ENCODE assay signal across 8 mouse cellular contexts in the genomic region with DNA sequence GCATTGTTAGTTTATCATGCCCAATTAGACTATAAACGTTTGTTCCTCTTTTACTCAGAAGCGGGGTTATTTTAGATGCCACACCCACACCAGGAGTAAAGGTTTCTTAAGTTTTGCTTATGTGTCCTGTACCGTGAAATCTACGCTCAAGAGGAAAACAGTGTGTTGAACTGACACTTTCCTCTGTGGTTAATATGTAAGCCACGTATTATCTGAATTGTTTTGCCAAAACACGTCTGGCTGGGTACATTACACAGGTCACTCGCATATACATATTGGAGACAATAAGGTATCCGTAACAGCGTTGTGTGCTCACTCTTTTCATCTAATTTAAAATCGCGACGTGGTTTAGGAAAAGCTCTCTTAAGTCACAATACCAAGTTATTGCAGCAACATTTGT.
DNase-seq lines count a peak whose midpoint lies in the region; ATAC-seq and TF ChIP-seq lines count a peak whose summit lies in the region.

No protein-coding gene starts in this region.

- DNase-seq in kidney, postnatal 25 days, result no peak
- no peak for DNase-seq in stomach, postnatal 0 days (ENCODE audit: low spot score)
- no peak for DNase-seq in MN1 (ENCODE audit: low spot score)
- no peak for DNase-seq in adrenal gland, postnatal 14 days

- H3K9me3 ChIP-seq in kidney, embryonic 14.5 days (ENCODE audit: control insufficient read depth, low read length), result no peaks in the 10 kb centered on the region
- H3K9me3 ChIP-seq in hindbrain, embryonic 12.5 days (replicated peaks), result no peaks in the 10 kb centered on the region
- H3K9me3 ChIP-seq in stomach, postnatal 0 days (ENCODE audit: control insufficient read depth, low read length), result no peaks in the 10 kb centered on the region

- no peak overlapping the region for H3K27ac ChIP-seq in kidney, embryonic 14.5 days (ENCODE audit: low read depth, low read length)
- H3K27ac ChIP-seq in hindbrain, embryonic 12.5 days, result peak overlapping the region; percentile 97; the same call in 1 of the 2 replicates
- H3K27ac ChIP-seq in macrophage, result no peak overlapping the region
- peak overlapping the region; percentile 93 for H3K27ac ChIP-seq in stomach, postnatal 0 days (replicated peaks)

- TF ChIP-seq CTCF in stomach, postnatal 0 days (IDR thresholded peaks at IDR 0.05; ENCODE audit: low read depth), result no peak

- H3K79me2 ChIP-seq in macrophage (ENCODE audit: inconsistent target), result no peaks in the 10 kb centered on the region

- no peaks in the 10 kb centered on the region for H3K27me3 ChIP-seq in kidney, embryonic 14.5 days (ENCODE audit: control insufficient read depth, insufficient read depth, low read length)
- H3K27me3 ChIP-seq in hindbrain, embryonic 12.5 days, result no peaks in the 10 kb centered on the region
- H3K27me3 ChIP-seq in stomach, postnatal 0 days (ENCODE audit: control insufficient read depth, insufficient read depth, low read length), result no peaks in the 10 kb centered on the region

- peak overlapping the region; percentile 37; the same call in 1 of the 2 replicates for H3K9ac ChIP-seq in kidney, embryonic 14.5 days (ENCODE audit: low read depth, low read length)
- H3K9ac ChIP-seq in hindbrain, embryonic 12.5 days, result peak overlapping the region; percentile 66
- H3K9ac ChIP-seq in stomach, postnatal 0 days (ENCODE audit: low read length), result 0 out of 2 replicates have a peak overlapping the region, but pooled peaks have one; percentile 35

- peak overlapping the region; percentile 33 for H3K4me3 ChIP-seq in kidney, embryonic 14.5 days (ENCODE audit: low read length)
- peak overlapping the region; percentile 45 for H3K4me3 ChIP-seq in hindbrain, embryonic 12.5 days
- peak overlapping the region; percentile 54 for H3K4me3 ChIP-seq in macrophage (ENCODE audit: inconsistent target)
- peak overlapping the region; percentile 45 for H3K4me3 ChIP-seq in stomach, postnatal 0 days (ENCODE audit: low read depth, low read length)

- peak; percentile 8; the same call in 1 of the 2 replicates for ATAC-seq in kidney, embryonic 14.5 days (ENCODE audit: low FRiP score, low TSS enrichment)
- ATAC-seq in common myeloid progenitor, adult 5-6 weeks (replicated peaks; ENCODE audit: low read depth, poor library complexity, severe bottlenecking), result peak; percentile 27
- peak; percentile 33; the same call in 1 of the 2 replicates for ATAC-seq in hindbrain, embryonic 12.5 days (ENCODE audit: low FRiP score)
- ATAC-seq in stomach, postnatal 0 days (ENCODE audit: low FRiP score, low TSS enrichment), result peak; percentile 22

- WGBS in kidney, embryonic 14.5 days, result 30% methylated on average over 12 of the region's 12 CpGs
- 36% methylated on average over 12 of the region's 12 CpGs for WGBS in hindbrain, embryonic 12.5 days
- 3% methylated on average over 12 of the region's 12 CpGs for WGBS in macrophage (ENCODE audit: missing documents)
- 11% methylated on average over 12 of the region's 12 CpGs for WGBS in stomach, postnatal 0 days

- no peaks in the 10 kb centered on the region for H3K36me3 ChIP-seq in kidney, embryonic 14.5 days (ENCODE audit: control insufficient read depth, insufficient read depth, low read length)
- H3K36me3 ChIP-seq in hindbrain, embryonic 12.5 days, result no peaks in the 10 kb centered on the region
- H3K36me3 ChIP-seq in macrophage (ENCODE audit: inconsistent target), result no peaks in the 10 kb centered on the region
- no peaks in the 10 kb centered on the region for H3K36me3 ChIP-seq in stomach, postnatal 0 days (ENCODE audit: control insufficient read depth, insufficient read depth, low read length)

- no peaks in the 10 kb centered on the region for H3K4me1 ChIP-seq in kidney, embryonic 14.5 days (ENCODE audit: control insufficient read depth, insufficient read depth, low read length)
- H3K4me1 ChIP-seq in hindbrain, embryonic 12.5 days, result peaks cover 3% of the 10 kb centered on the region; the same call in 1 of the 2 replicates
- H3K4me1 ChIP-seq in stomach, postnatal 0 days (replicated peaks; ENCODE audit: control insufficient read depth, insufficient read depth), result no peaks in the 10 kb centered on the region

- peak overlapping the region; percentile 42 for H3K4me2 ChIP-seq in kidney, embryonic 14.5 days (replicated peaks; ENCODE audit: low read depth, low read length)
- H3K4me2 ChIP-seq in hindbrain, embryonic 12.5 days (replicated peaks), result peak overlapping the region; percentile 61
- peak overlapping the region; percentile 68 for H3K4me2 ChIP-seq in stomach, postnatal 0 days (replicated peaks; ENCODE audit: low read depth)

- TF ChIP-seq EP300 in stomach, postnatal 0 days (optimal IDR thresholded peaks at IDR 0.05), result no peak

Comparison
In these comparisons a context has a peak if more than half of its experiments do, and no peak if none do; other contexts are left out.
1. H3K27ac ChIP-seq: peak in hindbrain, embryonic 12.5 days (single experiment) and stomach, postnatal 0 days (single experiment); none in kidney, embryonic 14.5 days (single experiment) and macrophage (single experiment).
2. Peak in every context shown above with its lines, with median percentiles within 50 percentile points of each other: ATAC-seq, H3K4me2 ChIP-seq, H3K4me3 ChIP-seq and H3K9ac ChIP-seq.